Mouse (Mus musculus) ES-E14 (cell line): ENCODE measurements at regions not wholly inside any gene's neighbourhood (a gene's known extent, or its start where the extent isn't known, plus 50 kb on each side); places are given as distances from the start of the nearest gene placed in this dataset.

ENCODE experiments used
- CHD2 ChIP-seq: IDR thresholded peaks from 2 replicates; pipeline ENCODE4 v1.6.1; 2014; ENCODE audit warnings: mild to moderate bottlenecking, low read depth, low read length, inconsistent platforms
- MAFK ChIP-seq: IDR thresholded peaks from 2 replicates; pipeline ENCODE4 v1.6.1; 2014; ENCODE audit warnings: mild to moderate bottlenecking, low read depth, low read length, inconsistent platforms; ENCODE audit not compliant: insufficient read depth
- ZC3H11A ChIP-seq: IDR thresholded peaks from 2 replicates; pipeline ENCODE4 v1.6.1; 2012; ENCODE audit warnings: low read depth, mild to moderate bottlenecking, inconsistent platforms, low read length, borderline replicate concordance

DNA sequence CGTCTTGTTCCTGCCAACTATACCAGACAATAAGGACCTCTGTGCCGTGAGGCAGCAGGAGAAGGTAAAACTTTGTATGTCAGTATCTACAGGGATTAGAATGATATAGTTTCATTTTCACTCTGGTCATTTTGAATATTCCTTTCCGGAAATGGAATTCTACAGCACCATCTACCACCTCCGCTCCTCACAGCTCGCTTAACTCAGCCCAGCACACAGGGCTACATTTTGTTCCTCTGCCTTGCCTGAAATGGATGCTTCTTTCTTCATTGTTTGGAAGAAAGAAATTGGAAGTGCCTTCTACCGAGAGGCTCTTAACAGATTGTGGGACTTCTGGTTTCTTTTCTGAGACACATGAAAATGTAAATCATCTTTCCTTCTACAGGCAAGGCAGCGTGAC is 217.4 kb upstream of the Arx start:
- TF ChIP-seq CHD2 (no peak), ZC3H11A (no peak), MAFK (no peak)
